Mouse (Mus musculus) stomach, postnatal 0 days (tissue): ENCODE data around the gene Gpn3.

Source experiments
- CTCF ChIP-seq: IDR thresholded peaks from 2 replicates; pipeline ENCODE4 v1.5.1; 2016; ENCODE audit warnings: antibody characterized with exemption, low read depth, mild to moderate bottlenecking, moderate library complexity
- EP300 ChIP-seq: optimal IDR thresholded peaks from 2 replicates; pipeline ENCODE3; 2016; ENCODE audit warnings: antibody characterized with exemption

DNA sequence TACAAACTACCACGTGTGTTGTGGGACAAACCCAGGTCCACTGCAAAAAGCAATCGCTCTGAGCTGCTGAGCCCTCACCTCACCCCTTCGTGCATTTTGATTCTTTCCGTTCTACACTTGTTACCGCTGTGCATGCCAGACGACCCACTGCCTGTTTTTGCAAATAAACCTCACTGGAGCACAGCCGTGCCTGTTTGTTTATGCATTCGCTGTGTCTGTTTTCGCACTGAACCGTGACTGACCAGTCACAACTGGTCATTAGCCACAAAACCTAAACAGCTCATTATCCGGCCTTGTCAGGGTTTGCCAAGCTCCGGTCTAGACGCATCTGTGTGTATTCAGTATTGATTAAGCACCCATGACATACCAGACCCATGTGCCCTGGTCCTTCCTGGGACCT is 30.5 kb downstream of the Gpn3 start:
- no peak for TF ChIP-seq CTCF
- TF ChIP-seq EP300, result no peak
